Mouse (Mus musculus): Measurements from ENCODE around the gene Bcat1.

GRCm38 (mm10) chr6:145075548-145076224 is at the start of gene Bcat1:
- TF ChIP-seq MYOG (IDR thresholded peaks at IDR 0.05; ENCODE audit: control insufficient read depth, extremely low read depth, insufficient read length) (no peak), CTCF (IDR thresholded peaks at IDR 0.05; ENCODE audit: control insufficient read depth, insufficient read depth, insufficient read length) (no peak), MAX (IDR thresholded peaks at IDR 0.05) (peak; percentile 94), USF1 (IDR thresholded peaks at IDR 0.05; ENCODE audit: low read depth) (peak; percentile 9), CEBPB (IDR thresholded peaks at IDR 0.05; ENCODE audit: low read depth) (peak; percentile 74)
